Mouse (Mus musculus): ENCODE measurements at regions not wholly inside any gene's neighbourhood (a gene's known extent, or its start where the extent isn't known, plus 50 kb on each side); places are given as distances from the start of the nearest gene placed in this dataset.

DNA sequence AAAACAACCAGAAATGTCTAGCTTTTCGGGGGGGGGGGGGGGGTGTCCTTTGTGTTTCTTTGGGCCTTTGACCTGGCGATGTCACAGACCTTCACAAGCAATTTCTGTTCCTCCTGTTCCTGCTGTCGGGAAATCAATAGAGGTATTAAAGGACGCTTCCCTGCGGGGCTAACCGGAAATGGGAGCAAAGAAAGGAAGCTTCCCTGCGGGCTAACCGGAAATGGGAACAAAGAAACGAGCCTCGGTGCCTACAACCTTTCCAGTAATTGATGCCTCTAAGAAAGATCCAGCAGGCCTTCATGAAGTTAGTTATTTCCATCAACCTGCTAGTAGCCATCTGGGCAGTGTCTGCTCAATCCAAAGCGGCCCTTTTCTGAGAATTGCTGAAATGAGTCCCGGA, 78.2 kb upstream of the Phyhipl start:
- Histone ChIP-seq H3K9ac (replicated peaks) (no peak overlapping the region), H3K4me3 (replicated peaks) (no peak overlapping the region), H3K36me3 (no peaks in the 10 kb centered on the region), H3K27ac (no peak overlapping the region), H3K4me1 (replicated peaks) (no peaks in the 10 kb centered on the region), H3K27me3 (no peaks in the 10 kb centered on the region), H3K9me3 (no peaks in the 10 kb centered on the region), H3K4me2 (no peak overlapping the region)
- no peak for ATAC-seq (ENCODE audit: insufficient number of reproducible peaks, insufficient read depth, low FRiP score, low TSS enrichment, low read depth)
- WGBS: 74% methylated on average over 12 of the region's 12 CpGs

DNA sequence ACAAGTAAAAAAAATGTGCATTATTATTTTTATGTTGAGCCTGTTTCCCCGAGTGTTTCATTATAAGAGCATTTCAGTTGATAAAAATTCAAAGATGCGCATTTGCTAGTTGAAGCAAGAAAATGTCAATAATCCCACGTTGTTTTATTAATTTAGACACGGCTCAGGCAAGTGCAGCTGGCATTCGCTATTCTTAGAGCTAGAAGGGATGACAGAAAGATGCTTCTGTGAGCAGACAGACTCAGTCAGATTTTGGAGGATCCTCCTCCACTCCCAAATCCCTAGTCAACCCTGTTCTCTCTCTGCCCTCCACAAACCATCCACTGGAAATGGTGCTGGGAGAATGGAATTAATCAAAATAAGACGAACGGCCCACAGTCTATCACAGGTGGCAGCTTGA, 77.7 kb upstream of the Phyhipl start:
- Histone ChIP-seq H3K4me1 (replicated peaks) (no peaks in the 10 kb centered on the region), H3K4me2 (no peak overlapping the region), H3K27ac (no peak overlapping the region), H3K4me3 (replicated peaks) (no peak overlapping the region), H3K9me3 (no peaks in the 10 kb centered on the region), H3K9ac (replicated peaks) (no peak overlapping the region), H3K27me3 (no peaks in the 10 kb centered on the region), H3K36me3 (no peaks in the 10 kb centered on the region)
- no peak for ATAC-seq (ENCODE audit: insufficient number of reproducible peaks, insufficient read depth, low FRiP score, low TSS enrichment, low read depth)
- 84% methylated on average over 7 of the region's 7 CpGs for WGBS

DNA sequence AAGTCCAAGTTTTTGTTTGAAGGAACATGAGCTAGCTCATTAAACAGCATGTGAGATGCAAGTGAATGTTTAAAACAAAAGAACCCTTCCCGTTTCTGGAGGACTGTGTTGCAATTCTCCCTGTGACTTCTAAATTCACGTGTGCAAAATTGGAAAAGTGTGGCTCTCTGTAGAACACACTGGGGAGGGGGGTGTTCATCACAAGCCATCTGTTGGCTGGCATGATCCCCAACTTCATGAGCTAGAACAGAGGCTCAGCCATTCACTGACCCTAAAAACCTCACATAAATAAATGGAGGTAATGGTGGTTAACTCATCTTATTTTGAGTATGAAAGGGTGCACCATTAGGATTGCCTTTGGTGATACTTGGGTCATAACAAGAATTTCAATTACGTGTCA, 69.3 kb upstream of the Phyhipl start:
- no peak overlapping the region for H3K4me2 ChIP-seq
- no peak overlapping the region for H3K4me3 ChIP-seq (replicated peaks)
- H3K27me3 ChIP-seq: no peaks in the 10 kb centered on the region
- H3K9ac ChIP-seq (replicated peaks): no peak overlapping the region
- WGBS: 80% methylated on average over 3 of the region's 3 CpGs
- H3K36me3 ChIP-seq: no peaks in the 10 kb centered on the region
- H3K4me1 ChIP-seq (replicated peaks): no peaks in the 10 kb centered on the region
- H3K9me3 ChIP-seq: no peaks in the 10 kb centered on the region
- ATAC-seq (ENCODE audit: insufficient number of reproducible peaks, insufficient read depth, low FRiP score, low TSS enrichment, low read depth): no peak
- H3K27ac ChIP-seq: no peak overlapping the region

DNA sequence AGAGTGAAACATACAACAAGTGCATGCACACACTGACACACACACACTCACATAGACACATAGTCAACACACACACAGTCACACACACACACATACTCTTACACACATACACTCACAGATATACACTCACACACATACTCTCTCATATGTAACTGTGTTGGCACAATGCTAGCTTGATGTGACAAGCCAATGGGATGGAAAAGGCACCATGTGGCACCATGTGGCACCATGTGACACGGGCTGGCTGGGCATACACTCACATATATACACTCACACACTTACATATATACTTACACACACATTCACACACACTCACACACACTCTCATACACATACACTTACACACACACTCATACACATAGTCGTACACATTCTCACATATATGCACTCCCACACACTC, 67.0 kb upstream of the Phyhipl start:
- Histone ChIP-seq H3K9ac (replicated peaks) (no peak overlapping the region), H3K27ac (no peak overlapping the region), H3K4me3 (replicated peaks) (no peak overlapping the region), H3K4me2 (no peak overlapping the region), H3K36me3 (no peaks in the 10 kb centered on the region), H3K27me3 (no peaks in the 10 kb centered on the region), H3K4me1 (replicated peaks) (no peaks in the 10 kb centered on the region), H3K9me3 (no peaks in the 10 kb centered on the region)
- no peak for ATAC-seq (ENCODE audit: insufficient number of reproducible peaks, insufficient read depth, low FRiP score, low TSS enrichment, low read depth)
- WGBS: 87% methylated on average over 2 of the region's 2 CpGs

DNA sequence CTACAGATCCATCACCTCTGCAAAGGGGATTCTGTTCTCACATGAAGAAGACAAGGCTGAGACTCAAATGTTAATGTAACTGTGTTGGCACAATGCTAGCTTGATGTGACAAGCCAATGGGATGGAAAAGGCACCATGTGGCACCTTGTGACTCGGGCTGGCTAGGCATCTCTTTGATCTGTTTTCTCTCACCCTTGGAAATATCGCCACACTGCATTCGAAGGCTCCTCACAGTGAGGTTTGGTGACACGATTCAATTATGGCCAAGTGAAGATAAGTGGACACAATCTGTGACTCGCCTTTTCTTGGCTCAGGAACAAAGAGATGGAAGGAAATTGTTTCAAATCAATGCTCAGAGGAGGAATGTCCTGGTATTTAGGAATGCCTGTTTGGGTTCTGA, 66.6 kb upstream of the Phyhipl start:
- no peaks in the 10 kb centered on the region for H3K4me1 ChIP-seq (replicated peaks)
- no peaks in the 10 kb centered on the region for H3K9me3 ChIP-seq
- no peak for ATAC-seq (ENCODE audit: insufficient number of reproducible peaks, insufficient read depth, low FRiP score, low TSS enrichment, low read depth)
- no peak overlapping the region for H3K9ac ChIP-seq (replicated peaks)
- H3K27me3 ChIP-seq: no peaks in the 10 kb centered on the region
- 84% methylated on average over 5 of the region's 5 CpGs for WGBS
- no peak overlapping the region for H3K27ac ChIP-seq
- H3K4me2 ChIP-seq: no peak overlapping the region
- no peak overlapping the region for H3K4me3 ChIP-seq (replicated peaks)
- H3K36me3 ChIP-seq: no peaks in the 10 kb centered on the region

DNA sequence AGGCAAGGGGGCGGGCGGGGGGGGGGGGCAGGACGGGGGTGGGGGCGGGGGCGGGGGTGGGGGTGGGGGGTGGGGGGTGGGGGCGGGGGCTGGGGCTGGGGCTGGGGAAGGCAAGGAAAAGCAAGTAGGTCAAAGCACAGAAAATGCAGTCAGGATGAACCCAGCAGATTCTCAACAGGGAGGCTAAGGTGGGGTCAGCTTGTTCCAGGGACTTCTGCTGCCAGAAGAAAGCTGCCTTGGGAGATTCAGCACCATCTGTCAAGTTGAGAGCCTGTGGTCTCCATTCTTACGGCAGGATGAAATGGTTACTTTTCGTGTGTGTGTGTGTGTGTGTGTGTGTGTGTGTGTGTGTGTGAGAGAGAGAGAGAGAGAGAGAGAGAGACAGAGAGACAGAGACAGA, 61.7 kb upstream of the Phyhipl start:
- Histone ChIP-seq H3K9me3 (no peaks in the 10 kb centered on the region), H3K27me3 (no peaks in the 10 kb centered on the region), H3K4me2 (peak overlapping the region; percentile 27), H3K36me3 (no peaks in the 10 kb centered on the region), H3K4me1 (replicated peaks) (no peaks in the 10 kb centered on the region; the same call in 1 of the 2 replicates), H3K4me3 (replicated peaks) (no peak overlapping the region), H3K27ac (no peak overlapping the region), H3K9ac (replicated peaks) (no peak overlapping the region)
- 30% methylated on average over 2 of the region's 8 CpGs for WGBS
- ATAC-seq (ENCODE audit: insufficient number of reproducible peaks, insufficient read depth, low FRiP score, low TSS enrichment, low read depth): no peak

DNA sequence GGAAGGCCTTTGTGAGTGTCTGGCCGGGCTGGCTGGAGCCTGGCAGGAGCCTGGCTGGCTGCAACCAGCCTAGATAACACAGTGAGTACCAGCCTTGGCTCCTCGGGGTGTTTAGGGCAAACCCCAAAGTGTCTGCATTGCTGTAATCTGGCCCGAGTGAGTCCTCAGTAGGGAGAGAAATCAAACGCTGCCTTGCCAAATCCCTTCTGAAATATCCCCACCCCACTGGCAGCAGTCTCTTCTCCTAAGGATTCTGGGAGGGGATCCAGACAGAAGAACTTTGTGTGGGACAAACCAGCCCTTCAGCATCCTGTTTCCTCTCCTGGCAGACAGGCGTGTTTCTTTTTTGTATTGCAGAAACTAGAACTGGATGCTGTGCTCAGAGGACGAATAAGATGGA, 61.3 kb upstream of the Phyhipl start:
- ATAC-seq (ENCODE audit: insufficient number of reproducible peaks, insufficient read depth, low FRiP score, low TSS enrichment, low read depth): no peak
- WGBS: 9% methylated on average over 6 of the region's 6 CpGs
- H3K4me2 ChIP-seq: peak overlapping the region; percentile 27

DNA sequence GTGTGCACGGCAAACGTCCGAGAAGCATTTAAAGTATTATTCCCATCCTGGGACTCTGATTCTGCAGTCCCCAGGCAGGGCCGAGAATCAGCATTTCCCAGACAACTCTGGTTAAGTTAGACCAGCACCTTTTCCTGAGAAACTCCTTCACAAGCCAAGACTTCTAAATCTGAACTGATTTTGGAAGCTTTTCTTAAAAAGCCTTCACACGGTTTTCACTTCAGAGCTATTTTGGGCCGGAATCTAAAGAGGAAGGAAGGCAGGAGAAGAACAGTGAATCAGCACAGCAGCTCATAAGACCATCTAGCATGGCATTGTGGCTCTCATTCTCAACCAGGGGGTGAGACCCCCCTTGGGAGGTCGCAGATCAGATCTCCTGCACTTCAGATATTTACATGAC, 57.5 kb upstream of the Phyhipl start:
- peaks cover 6% of the 10 kb centered on the region; the same call in 1 of the 2 replicates for H3K4me1 ChIP-seq (replicated peaks)
- 86% methylated on average over 7 of the region's 7 CpGs for WGBS

More for the DNA sequence above, 61.3 kb upstream of the Phyhipl start:
- Histone ChIP-seq H3K27me3 (no peaks in the 10 kb centered on the region), H3K27ac (peak overlapping the region; percentile 64; the same call in 1 of the 2 replicates), H3K4me3 (replicated peaks) (no peak overlapping the region), H3K9me3 (no peaks in the 10 kb centered on the region), H3K9ac (replicated peaks) (no peak overlapping the region), H3K36me3 (no peaks in the 10 kb centered on the region), H3K4me1 (replicated peaks) (no peaks in the 10 kb centered on the region; the same call in 1 of the 2 replicates)

DNA sequence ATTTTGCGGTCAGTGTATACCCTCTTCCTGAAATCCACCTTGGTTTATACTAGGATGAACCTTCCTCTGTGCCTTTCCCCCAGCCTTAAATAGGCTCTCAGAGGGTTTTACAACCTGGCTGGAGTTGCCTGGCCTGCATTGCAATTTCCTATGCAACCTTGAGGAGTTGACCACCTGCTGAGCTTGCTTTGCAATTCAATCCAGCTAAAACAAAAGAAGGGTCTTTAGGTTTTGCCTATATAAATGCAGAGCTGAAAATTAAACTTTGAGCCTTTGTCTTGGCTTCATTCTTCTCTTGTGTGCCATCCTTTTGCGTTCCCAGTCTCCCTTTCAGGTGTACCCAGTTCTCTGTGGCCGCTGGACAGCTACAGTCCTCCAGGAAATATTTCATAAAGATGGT, 53.0 kb upstream of the Phyhipl start:
- Histone ChIP-seq H3K4me1 (replicated peaks) (0 out of 2 replicates have a peak, but pooled peaks cover 6% of the 10 kb centered on the region), H3K4me3 (replicated peaks) (no peak overlapping the region), H3K27ac (no peak overlapping the region), H3K27me3 (no peaks in the 10 kb centered on the region), H3K9ac (replicated peaks) (no peak overlapping the region), H3K36me3 (no peaks in the 10 kb centered on the region), H3K4me2 (no peak overlapping the region), H3K9me3 (no peaks in the 10 kb centered on the region)
- WGBS: 56% methylated on average over 3 of the region's 3 CpGs
- ATAC-seq (ENCODE audit: insufficient number of reproducible peaks, insufficient read depth, low FRiP score, low TSS enrichment, low read depth): no peak

More for the DNA sequence above, 57.5 kb upstream of the Phyhipl start:
- no peak overlapping the region for H3K27ac ChIP-seq
- H3K36me3 ChIP-seq: no peaks in the 10 kb centered on the region
- no peaks in the 10 kb centered on the region for H3K9me3 ChIP-seq
- H3K4me3 ChIP-seq (replicated peaks): no peak overlapping the region
- no peak for ATAC-seq (ENCODE audit: insufficient number of reproducible peaks, insufficient read depth, low FRiP score, low TSS enrichment, low read depth)
- H3K27me3 ChIP-seq: no peaks in the 10 kb centered on the region
- no peak overlapping the region for H3K4me2 ChIP-seq
- H3K9ac ChIP-seq (replicated peaks): no peak overlapping the region
